Mouse (Mus musculus) E14TG2a.4 (cell line): ENCODE measurements around the gene Slc39a5.

Source experiments
- CTCF ChIP-seq: conservative IDR thresholded peaks from 2 replicates; pipeline ENCODE4 v1.5.1; 2014; ENCODE audit warnings: low read length
- NANOG ChIP-seq: IDR thresholded peaks from 2 replicates; pipeline ENCODE4 v1.6.1; 2014; ENCODE audit warnings: borderline replicate concordance, low read length, mixed read lengths

GRCm38 (mm10) chr10:128389570-128389969, 11.5 kb downstream of the Slc39a5 start:
- TF ChIP-seq CTCF (no peak), NANOG (no peak)
